Mouse (Mus musculus): ENCODE data around the gene Arap1. TPM values are rescaled to one million over a fixed set of nuclear protein-coding genes. Genes with fewer than 3 reads are reported as not detected.

The Arap1 gene
- polyA plus RNA-seq, 1 experiment from 2014 or later, result 11.3 TPM

GRCm38 (mm10) chr7:101332045-101332831 lies 15.6 kb upstream of the Arap1 start:
- Histone ChIP-seq H3K27me3 (ENCODE audit: control insufficient read depth, insufficient read depth, low read length) (no peaks in the 10 kb centered on the region), H3K4me2 (replicated peaks) (no peak overlapping the region), H3K9ac (no peak overlapping the region), H3K9me3 (ENCODE audit: control insufficient read depth, low read length) (no peaks in the 10 kb centered on the region), H3K36me3 (replicated peaks; ENCODE audit: control insufficient read depth, insufficient read depth) (no peaks in the 10 kb centered on the region), H3K27ac (no peak overlapping the region), H3K4me1 (replicated peaks; ENCODE audit: control insufficient read depth, insufficient read depth, low read length) (no peaks in the 10 kb centered on the region; the same call in 1 of the 2 replicates), H3K4me3 (replicated peaks; ENCODE audit: low read length) (no peak overlapping the region)
- ATAC-seq (ENCODE audit: low FRiP score) (no peak), DNase-seq (ENCODE audit: low spot score) (no peak)
- WGBS, result 91% methylated on average over 5 of the region's 5 CpGs

- no peaks in the 10 kb centered on the region for H3K36me3 ChIP-seq (replicated peaks; ENCODE audit: control insufficient read depth, insufficient read depth)
- no peak overlapping the region for H3K27ac ChIP-seq
- no peak for DNase-seq (ENCODE audit: low spot score)
- no peaks in the 10 kb centered on the region for H3K27me3 ChIP-seq (ENCODE audit: control insufficient read depth, insufficient read depth, low read length)
- no peak overlapping the region for H3K9ac ChIP-seq
- no peaks in the 10 kb centered on the region for H3K4me1 ChIP-seq (replicated peaks; ENCODE audit: control insufficient read depth, insufficient read depth, low read length)
- no peak for ATAC-seq (ENCODE audit: low FRiP score)
- no peak overlapping the region for H3K4me2 ChIP-seq (replicated peaks)
- 83% methylated on average over 2 of the region's 2 CpGs for WGBS
- no peaks in the 10 kb centered on the region for H3K9me3 ChIP-seq (ENCODE audit: control insufficient read depth, low read length)
- H3K4me3 ChIP-seq (replicated peaks; ENCODE audit: low read length), result no peak overlapping the region
Observed at GRCm38 (mm10) chr7:101335228-101335627, 12.6 kb upstream of the Arap1 start.

- no peak for DNase-seq (ENCODE audit: low spot score)
- no peaks in the 10 kb centered on the region for H3K4me1 ChIP-seq (replicated peaks; ENCODE audit: control insufficient read depth, insufficient read depth, low read length)
- no peak overlapping the region for H3K9ac ChIP-seq
- no peak overlapping the region for H3K4me2 ChIP-seq (replicated peaks)
- no peak overlapping the region for H3K27ac ChIP-seq
- WGBS, result 81% methylated on average over 3 of the region's 3 CpGs
- no peaks in the 10 kb centered on the region for H3K9me3 ChIP-seq (ENCODE audit: control insufficient read depth, low read length)
- H3K36me3 ChIP-seq (replicated peaks; ENCODE audit: control insufficient read depth, insufficient read depth), result no peaks in the 10 kb centered on the region
- no peak overlapping the region for H3K4me3 ChIP-seq (replicated peaks; ENCODE audit: low read length)
- no peaks in the 10 kb centered on the region for H3K27me3 ChIP-seq (ENCODE audit: control insufficient read depth, insufficient read depth, low read length)
- no peak for ATAC-seq (ENCODE audit: low FRiP score)
Observed at GRCm38 (mm10) chr7:101336686-101337085, 11.2 kb upstream of the Arap1 start.

- WGBS, result 84% methylated on average over 3 of the region's 3 CpGs
- DNase-seq (ENCODE audit: low spot score) (no peak), ATAC-seq (ENCODE audit: low FRiP score) (no peak)
- no peak overlapping the region for H3K4me2 ChIP-seq (replicated peaks)
- no peak overlapping the region for H3K27ac ChIP-seq
- H3K9me3 ChIP-seq (ENCODE audit: control insufficient read depth, low read length), result no peaks in the 10 kb centered on the region
- no peaks in the 10 kb centered on the region for H3K27me3 ChIP-seq (ENCODE audit: control insufficient read depth, insufficient read depth, low read length)
- H3K4me1 ChIP-seq (replicated peaks; ENCODE audit: control insufficient read depth, insufficient read depth, low read length), result no peaks in the 10 kb centered on the region
- no peaks in the 10 kb centered on the region for H3K36me3 ChIP-seq (replicated peaks; ENCODE audit: control insufficient read depth, insufficient read depth)
- no peak overlapping the region for H3K4me3 ChIP-seq (replicated peaks; ENCODE audit: low read length)
- H3K9ac ChIP-seq, result no peak overlapping the region
Observed at GRCm38 (mm10) chr7:101337401-101337800, 10.5 kb upstream of the Arap1 start.

GRCm38 (mm10) chr7:101341405-101341804 lies 6.5 kb upstream of the Arap1 start:
- Histone ChIP-seq H3K4me3 (replicated peaks; ENCODE audit: low read length) (no peak overlapping the region), H3K27ac (no peak overlapping the region), H3K4me2 (replicated peaks) (no peak overlapping the region), H3K9ac (no peak overlapping the region), H3K27me3 (ENCODE audit: control insufficient read depth, insufficient read depth, low read length) (no peaks in the 10 kb centered on the region), H3K4me1 (replicated peaks; ENCODE audit: control insufficient read depth, insufficient read depth, low read length) (no peaks in the 10 kb centered on the region), H3K9me3 (ENCODE audit: control insufficient read depth, low read length) (no peaks in the 10 kb centered on the region), H3K36me3 (replicated peaks; ENCODE audit: control insufficient read depth, insufficient read depth) (no peaks in the 10 kb centered on the region)
- 77% methylated on average over 6 of the region's 6 CpGs for WGBS
- ATAC-seq (ENCODE audit: low FRiP score), result no peak
- DNase-seq (ENCODE audit: low spot score), result no peak

GRCm38 (mm10) chr7:101343135-101343534 lies 4.7 kb upstream of the Arap1 start:
- no peaks in the 10 kb centered on the region for H3K9me3 ChIP-seq (ENCODE audit: control insufficient read depth, low read length)
- 83% methylated on average over 7 of the region's 7 CpGs for WGBS
- H3K36me3 ChIP-seq (replicated peaks; ENCODE audit: control insufficient read depth, insufficient read depth), result no peaks in the 10 kb centered on the region
- ATAC-seq (ENCODE audit: low FRiP score) (no peak), DNase-seq (ENCODE audit: low spot score) (no peak)
- H3K4me3 ChIP-seq (replicated peaks; ENCODE audit: low read length), result no peak overlapping the region
- peaks cover 4% of the 10 kb centered on the region; the same call in 1 of the 2 replicates for H3K4me1 ChIP-seq (replicated peaks; ENCODE audit: control insufficient read depth, insufficient read depth, low read length)
- H3K27ac ChIP-seq, result no peak overlapping the region
- no peak overlapping the region for H3K4me2 ChIP-seq (replicated peaks)
- no peaks in the 10 kb centered on the region for H3K27me3 ChIP-seq (ENCODE audit: control insufficient read depth, insufficient read depth, low read length)
- H3K9ac ChIP-seq, result no peak overlapping the region

- no peak overlapping the region for H3K4me2 ChIP-seq (replicated peaks)
- peaks cover 9% of the 10 kb centered on the region for H3K27me3 ChIP-seq (ENCODE audit: control insufficient read depth, insufficient read depth, low read length)
- ATAC-seq (ENCODE audit: low FRiP score) (no peak), DNase-seq (ENCODE audit: low spot score) (no peak)
- peaks cover 4% of the 10 kb centered on the region; the same call in 1 of the 2 replicates for H3K4me1 ChIP-seq (replicated peaks; ENCODE audit: control insufficient read depth, insufficient read depth, low read length)
- no peaks in the 10 kb centered on the region for H3K36me3 ChIP-seq (replicated peaks; ENCODE audit: control insufficient read depth, insufficient read depth)
- WGBS, result 77% methylated on average over 4 of the region's 4 CpGs
- H3K27ac ChIP-seq, result no peak overlapping the region
- H3K9me3 ChIP-seq (ENCODE audit: control insufficient read depth, low read length), result no peaks in the 10 kb centered on the region
- H3K4me3 ChIP-seq (replicated peaks; ENCODE audit: low read length), result no peak overlapping the region
- no peak overlapping the region for H3K9ac ChIP-seq
Observed at GRCm38 (mm10) chr7:101344892-101345291, 3.0 kb upstream of the Arap1 start.

- 75% methylated on average over 2 of the region's 2 CpGs for WGBS
- DNase-seq (ENCODE audit: low spot score) (no peak), ATAC-seq (ENCODE audit: low FRiP score) (no peak)
- Histone ChIP-seq H3K27me3 (ENCODE audit: control insufficient read depth, insufficient read depth, low read length) (peaks cover 9% of the 10 kb centered on the region), H3K9ac (no peak overlapping the region), H3K4me3 (replicated peaks; ENCODE audit: low read length) (no peak overlapping the region), H3K36me3 (replicated peaks; ENCODE audit: control insufficient read depth, insufficient read depth) (no peaks in the 10 kb centered on the region), H3K4me1 (replicated peaks; ENCODE audit: control insufficient read depth, insufficient read depth, low read length) (peaks cover 4% of the 10 kb centered on the region; the same call in 1 of the 2 replicates), H3K4me2 (replicated peaks) (no peak overlapping the region), H3K27ac (no peak overlapping the region), H3K9me3 (ENCODE audit: control insufficient read depth, low read length) (no peaks in the 10 kb centered on the region)
Observed at GRCm38 (mm10) chr7:101346991-101347390, 876 bp upstream of the Arap1 start.

GRCm38 (mm10) chr7:101348312-101348711 lies 445 bp downstream of the Arap1 start:
- 5% methylated on average over 13 of the region's 13 CpGs for WGBS
- peak overlapping the region; percentile 62 for H3K9ac ChIP-seq
- peaks cover 9% of the 10 kb centered on the region for H3K27me3 ChIP-seq (ENCODE audit: control insufficient read depth, insufficient read depth, low read length)
- no peak overlapping the region for H3K27ac ChIP-seq
- no peaks in the 10 kb centered on the region for H3K36me3 ChIP-seq (replicated peaks; ENCODE audit: control insufficient read depth, insufficient read depth)
- peak overlapping the region; percentile 46 for H3K4me3 ChIP-seq (replicated peaks; ENCODE audit: low read length)
- no peak for ATAC-seq (ENCODE audit: low FRiP score)
- peak overlapping the region; percentile 95 for H3K4me2 ChIP-seq (replicated peaks)
- DNase-seq (ENCODE audit: low spot score), result no peak
- peaks cover 4% of the 10 kb centered on the region; the same call in 1 of the 2 replicates for H3K4me1 ChIP-seq (replicated peaks; ENCODE audit: control insufficient read depth, insufficient read depth, low read length)
- no peaks in the 10 kb centered on the region for H3K9me3 ChIP-seq (ENCODE audit: control insufficient read depth, low read length)

All from hindbrain, embryonic 14.5 days (tissue).